Mouse (Mus musculus) embryonic facial prominence, embryonic 13.5 days (tissue): Measurements from ENCODE around the gene Fam160a1. TPM values are rescaled to one million over a fixed set of nuclear protein-coding genes. Genes with fewer than 3 reads are reported as not detected.

Experiments used
- ATAC-seq: fragments of 200-750 bp; cut with Nextera tagmentation; 2 replicates; pipeline ENCODE4 v1.8.0; 2017; ENCODE audit warnings: low read depth; ENCODE audit not compliant: insufficient number of reproducible peaks, insufficient read depth, low FRiP score, low TSS enrichment
- H3K27ac ChIP-seq: fragments of 300-500 bp; sonication (generic); 2 replicates; pipeline ENCODE4 v1.5.1; 2015; ENCODE audit warnings: moderate library complexity, mild to moderate bottlenecking, inconsistent platforms
- H3K27me3 ChIP-seq: fragments of 300-500 bp; sonication (generic); 2 replicates; pipeline ENCODE4 v1.6.1; 2015; ENCODE audit warnings: mild to moderate bottlenecking, inconsistent platforms
- H3K36me3 ChIP-seq: fragments of 300-500 bp; sonication (generic); 2 replicates; pipeline ENCODE4 v1.6.1; 2015; ENCODE audit warnings: mild to moderate bottlenecking, inconsistent platforms
- H3K4me1 ChIP-seq: fragments of 300-500 bp; sonication (generic); 2 replicates; pipeline ENCODE4 v1.6.1; 2015; ENCODE audit warnings: inconsistent platforms
- H3K4me2 ChIP-seq: fragments of 300-500 bp; sonication (generic); 2 replicates; pipeline ENCODE4 v1.6.1; 2015; ENCODE audit warnings: moderate library complexity, mild to moderate bottlenecking, inconsistent platforms
- H3K4me3 ChIP-seq: fragments of 300-500 bp; sonication (generic); 2 replicates; pipeline ENCODE4 v1.5.1; 2015; ENCODE audit warnings: mild to moderate bottlenecking, inconsistent platforms
- H3K9ac ChIP-seq: fragments of 300-500 bp; sonication (generic); 2 replicates; pipeline ENCODE4 v1.6.1; 2015; ENCODE audit warnings: mild to moderate bottlenecking, inconsistent platforms
- H3K9me3 ChIP-seq: fragments of 300-500 bp; sonication (generic); 2 replicates; pipeline ENCODE4 v1.6.1; 2016; ENCODE audit warnings: inconsistent platforms
- WGBS: fragments of 180-500 bp; shearing (Covaris S2); methylation state at CpG from one replicate; pipeline ENCODE4 v1.1.7; 2015; ENCODE audit warnings: mixed read lengths; 5-methylcytosine and 5-hydroxymethylcytosine counted together
- polyA plus RNA-seq: library from polyadenylated mRNA; unstranded; fragments of >200 nt; fragmentation: Nextera tagmentation; extraction: Ambion mirVana; gene quantifications from 2 replicates; pipeline ENCODE4 v1.2.1, GENCODE M21; 2015

The Fam160a1 gene
- polyA plus RNA-seq, 1 experiment from 2014 or later = 4.0 TPM

GRCm38 (mm10) chr3:85741767-85742166 lies 75.3 kb downstream of the Fam160a1 start:
- no peak for ATAC-seq
- 68% methylated on average over 3 of the region's 3 CpGs for WGBS
- Histone ChIP-seq H3K27me3 (no peaks in the 10 kb centered on the region), H3K36me3 (no peaks in the 10 kb centered on the region), H3K9ac (no peak overlapping the region), H3K9me3 (no peaks in the 10 kb centered on the region), H3K4me1 (peaks cover 10% of the 10 kb centered on the region), H3K4me3 (no peak overlapping the region), H3K27ac (no peak overlapping the region), H3K4me2 (no peak overlapping the region)

- Histone ChIP-seq H3K4me2 (no peak overlapping the region), H3K9me3 (no peaks in the 10 kb centered on the region), H3K4me3 (no peak overlapping the region), H3K27ac (no peak overlapping the region), H3K36me3 (no peaks in the 10 kb centered on the region), H3K9ac (no peak overlapping the region), H3K27me3 (no peaks in the 10 kb centered on the region), H3K4me1 (no peaks in the 10 kb centered on the region)
- 49% methylated on average over 3 of the region's 3 CpGs for WGBS
- no peak for ATAC-seq
Observed at GRCm38 (mm10) chr3:85738591-85738990, 78.5 kb downstream of the Fam160a1 start.

GRCm38 (mm10) chr3:85733939-85734729 lies 83.0 kb downstream of the Fam160a1 start:
- Histone ChIP-seq H3K36me3 (no peaks in the 10 kb centered on the region), H3K27ac (no peak overlapping the region), H3K4me3 (no peak overlapping the region), H3K4me2 (no peak overlapping the region), H3K9me3 (no peaks in the 10 kb centered on the region), H3K27me3 (no peaks in the 10 kb centered on the region), H3K4me1 (no peaks in the 10 kb centered on the region), H3K9ac (no peak overlapping the region)
- no peak for ATAC-seq
- 71% methylated on average over 5 of the region's 5 CpGs for WGBS

- 34% methylated on average over 2 of the region's 2 CpGs for WGBS
- Histone ChIP-seq H3K4me2 (no peak overlapping the region), H3K4me1 (no peaks in the 10 kb centered on the region), H3K9ac (no peak overlapping the region), H3K9me3 (no peaks in the 10 kb centered on the region), H3K4me3 (no peak overlapping the region), H3K27me3 (no peaks in the 10 kb centered on the region), H3K27ac (no peak overlapping the region), H3K36me3 (no peaks in the 10 kb centered on the region)
- ATAC-seq = no peak
Observed at GRCm38 (mm10) chr3:85727171-85727570, 89.9 kb downstream of the Fam160a1 start.

GRCm38 (mm10) chr3:85725971-85726370 lies 91.1 kb downstream of the Fam160a1 start:
- Histone ChIP-seq H3K27me3 (no peaks in the 10 kb centered on the region), H3K9me3 (no peaks in the 10 kb centered on the region), H3K27ac (no peak overlapping the region), H3K9ac (no peak overlapping the region), H3K36me3 (no peaks in the 10 kb centered on the region), H3K4me1 (no peaks in the 10 kb centered on the region), H3K4me3 (no peak overlapping the region), H3K4me2 (no peak overlapping the region)
- no peak for ATAC-seq
- 82% methylated on average over 3 of the region's 3 CpGs for WGBS

- no peaks in the 10 kb centered on the region for H3K36me3 ChIP-seq
- H3K27me3 ChIP-seq = no peaks in the 10 kb centered on the region
- H3K27ac ChIP-seq = no peak overlapping the region
- H3K9me3 ChIP-seq = no peaks in the 10 kb centered on the region
- no peak for ATAC-seq
- H3K4me2 ChIP-seq = no peak overlapping the region
- no peak overlapping the region for H3K4me3 ChIP-seq
- no peaks in the 10 kb centered on the region for H3K4me1 ChIP-seq
- WGBS = 76% methylated on average over 2 of the region's 2 CpGs
- no peak overlapping the region for H3K9ac ChIP-seq
Observed at GRCm38 (mm10) chr3:85725110-85725509, 92.0 kb downstream of the Fam160a1 start.

- WGBS = 81% methylated on average over 6 of the region's 6 CpGs
- H3K27ac ChIP-seq = no peak overlapping the region
- no peak overlapping the region for H3K9ac ChIP-seq
- no peak overlapping the region for H3K4me3 ChIP-seq
- no peak overlapping the region for H3K4me2 ChIP-seq
- no peaks in the 10 kb centered on the region for H3K27me3 ChIP-seq
- H3K9me3 ChIP-seq = no peaks in the 10 kb centered on the region
- ATAC-seq = no peak
- H3K36me3 ChIP-seq = no peaks in the 10 kb centered on the region
- H3K4me1 ChIP-seq = no peaks in the 10 kb centered on the region
Observed at GRCm38 (mm10) chr3:85722581-85722980, 94.5 kb downstream of the Fam160a1 start.

- H3K36me3 ChIP-seq = no peaks in the 10 kb centered on the region
- H3K27me3 ChIP-seq = no peaks in the 10 kb centered on the region
- no peaks in the 10 kb centered on the region for H3K4me1 ChIP-seq
- no peak overlapping the region for H3K27ac ChIP-seq
- ATAC-seq = no peak
- 77% methylated on average over 4 of the region's 4 CpGs for WGBS
- H3K9me3 ChIP-seq = no peaks in the 10 kb centered on the region
- no peak overlapping the region for H3K9ac ChIP-seq
- no peak overlapping the region for H3K4me2 ChIP-seq
- H3K4me3 ChIP-seq = no peak overlapping the region
Observed at GRCm38 (mm10) chr3:85715764-85716297, 101.3 kb downstream of the Fam160a1 start.

- Histone ChIP-seq H3K9me3 (no peaks in the 10 kb centered on the region), H3K4me2 (no peak overlapping the region), H3K27me3 (no peaks in the 10 kb centered on the region), H3K9ac (no peak overlapping the region), H3K4me3 (no peak overlapping the region), H3K4me1 (no peaks in the 10 kb centered on the region), H3K27ac (no peak overlapping the region), H3K36me3 (no peaks in the 10 kb centered on the region)
- no peak for ATAC-seq
- WGBS = 77% methylated on average over 7 of the region's 7 CpGs
Observed at GRCm38 (mm10) chr3:85713936-85714709, 103.0 kb downstream of the Fam160a1 start.

GRCm38 (mm10) chr3:85710695-85711094 lies 106.4 kb downstream of the Fam160a1 start:
- WGBS = 50% methylated on average over 8 of the region's 8 CpGs
- Histone ChIP-seq H3K9me3 (no peaks in the 10 kb centered on the region), H3K36me3 (no peaks in the 10 kb centered on the region), H3K9ac (no peak overlapping the region), H3K27ac (no peak overlapping the region), H3K4me1 (no peaks in the 10 kb centered on the region), H3K4me2 (no peak overlapping the region), H3K27me3 (no peaks in the 10 kb centered on the region), H3K4me3 (no peak overlapping the region)
- no peak for ATAC-seq

- Histone ChIP-seq H3K27ac (no peak overlapping the region), H3K9me3 (no peaks in the 10 kb centered on the region), H3K4me1 (no peaks in the 10 kb centered on the region), H3K9ac (no peak overlapping the region), H3K4me2 (no peak overlapping the region), H3K4me3 (no peak overlapping the region), H3K36me3 (no peaks in the 10 kb centered on the region), H3K27me3 (no peaks in the 10 kb centered on the region)
- ATAC-seq = no peak
- 40% methylated on average over 7 of the region's 7 CpGs for WGBS
Observed at GRCm38 (mm10) chr3:85707421-85707820, 109.7 kb downstream of the Fam160a1 start.
